Mouse (Mus musculus): ENCODE results near the gene Rpl9.

Gene Rpl9

DNA sequence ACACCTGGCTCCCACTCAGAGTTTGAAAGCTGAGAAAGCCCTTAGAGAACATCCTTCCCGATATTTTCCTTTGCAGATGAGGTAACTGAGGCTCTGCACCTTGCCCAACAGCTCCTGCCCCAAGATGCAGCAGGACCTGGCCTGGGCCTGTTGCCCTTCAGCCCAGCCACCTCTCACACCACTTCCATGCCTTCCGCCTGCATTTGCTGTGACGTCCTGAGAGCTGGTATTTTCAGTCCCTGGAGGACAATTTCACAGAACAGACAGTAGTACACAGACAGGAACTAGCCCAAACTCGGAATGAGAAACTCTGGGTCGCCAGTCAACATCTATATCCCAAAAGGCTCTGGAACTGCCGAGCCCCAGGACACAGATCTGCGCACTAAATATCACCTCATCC, 16.5 kb downstream of the Rpl9 start:
- no peak for ATAC-seq (ENCODE audit: low TSS enrichment)

DNA sequence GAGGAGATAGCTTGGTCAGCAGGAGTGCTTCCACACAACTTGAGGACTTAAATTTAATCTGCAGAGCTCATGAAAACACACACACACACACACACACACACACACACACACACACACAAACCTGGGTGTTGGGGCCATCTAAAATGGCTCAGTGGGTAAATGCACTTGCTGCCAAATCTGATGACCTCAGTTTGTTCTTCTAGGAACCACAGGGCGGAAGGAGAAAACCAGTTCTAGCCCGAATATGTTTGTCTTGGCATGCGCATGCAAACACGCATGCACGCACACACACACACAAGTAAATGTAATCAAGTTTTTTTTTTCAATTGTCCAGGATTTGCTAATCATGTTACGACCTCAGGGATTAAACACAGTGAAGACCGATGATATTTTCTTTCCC, 19.7 kb downstream of the Rpl9 start:
- ATAC-seq (ENCODE audit: low TSS enrichment): no peak

DNA sequence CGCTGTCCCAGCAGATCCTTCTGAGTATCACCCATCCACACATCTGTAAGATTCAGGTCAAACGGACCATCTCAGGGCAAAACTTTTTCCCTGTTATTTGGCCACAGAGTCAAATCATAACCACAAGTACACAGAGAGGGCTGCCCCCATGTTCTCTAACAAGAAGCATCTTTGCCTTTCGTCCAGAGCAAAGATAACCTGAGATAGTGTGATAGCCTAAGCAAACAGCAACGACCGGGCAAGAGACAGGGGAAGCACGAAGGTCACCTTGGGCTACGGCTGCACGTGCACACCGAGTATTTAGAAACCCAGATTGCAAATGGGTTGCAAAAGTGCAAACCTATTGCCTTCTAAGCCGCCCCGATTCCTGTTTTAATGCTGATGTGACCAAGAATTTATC, 23.4 kb downstream of the Rpl9 start:
- ATAC-seq (ENCODE audit: low TSS enrichment): no peak

DNA sequence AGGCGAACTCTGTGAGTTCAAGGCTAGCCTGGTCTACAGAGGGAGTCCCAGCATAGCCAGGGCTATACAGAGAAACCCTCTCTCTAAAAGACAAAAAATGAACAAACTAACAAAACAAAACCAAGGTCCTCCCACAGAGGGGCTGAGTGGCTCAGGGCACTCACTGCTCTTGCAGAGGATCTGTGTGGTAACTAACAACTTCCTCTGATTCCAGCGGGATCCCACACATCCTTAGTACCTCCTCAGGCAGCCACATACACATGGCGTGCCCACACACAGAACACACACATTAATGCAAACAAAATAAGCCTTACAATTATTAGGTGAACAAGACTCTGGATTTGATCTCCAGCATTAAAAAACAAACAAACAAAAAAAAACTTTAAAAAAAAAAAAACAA, 33.5 kb downstream of the Rpl9 start:
- ATAC-seq (ENCODE audit: low TSS enrichment): no peak

DNA sequence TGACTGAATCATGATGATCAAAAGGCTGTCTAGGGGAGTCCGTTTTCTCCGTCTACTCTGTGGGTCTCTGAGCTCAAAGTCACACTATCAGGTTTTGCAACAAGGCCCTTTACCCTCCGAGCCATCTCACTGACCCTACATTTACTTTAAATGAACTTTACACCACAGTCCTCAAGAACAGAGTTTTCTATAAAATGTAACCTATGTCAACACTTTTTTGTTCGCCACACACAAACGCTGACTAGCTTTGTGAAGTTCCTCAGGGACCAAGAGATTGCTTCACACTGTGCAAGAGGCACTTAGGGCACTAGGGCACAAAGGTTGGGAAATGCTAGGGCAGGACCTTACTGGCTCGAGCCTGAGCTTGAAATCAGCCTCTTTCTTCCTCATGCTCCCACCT, 34.4 kb downstream of the Rpl9 start:
- no peak for ATAC-seq (ENCODE audit: low TSS enrichment)

DNA sequence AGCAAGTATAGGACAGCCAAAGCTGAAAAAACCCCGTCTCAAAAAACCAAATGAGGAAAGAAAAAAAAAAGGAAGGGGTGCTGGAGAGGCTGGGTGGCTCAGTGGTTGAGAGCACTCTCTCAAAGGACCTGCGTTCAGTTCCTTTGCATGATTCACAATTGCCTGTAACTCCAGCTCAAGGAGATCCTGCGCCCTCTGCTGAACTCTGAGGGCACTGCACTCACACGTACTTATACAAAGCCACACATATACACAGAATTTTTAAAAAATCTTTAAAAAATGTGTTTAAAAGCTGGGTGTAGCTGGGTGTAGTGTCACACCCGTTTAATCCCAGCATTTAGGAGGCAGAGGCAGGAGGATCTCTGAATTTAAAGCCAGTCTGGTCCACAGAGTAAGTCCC, 36.3 kb downstream of the Rpl9 start:
- ATAC-seq (ENCODE audit: low TSS enrichment): no peak

DNA sequence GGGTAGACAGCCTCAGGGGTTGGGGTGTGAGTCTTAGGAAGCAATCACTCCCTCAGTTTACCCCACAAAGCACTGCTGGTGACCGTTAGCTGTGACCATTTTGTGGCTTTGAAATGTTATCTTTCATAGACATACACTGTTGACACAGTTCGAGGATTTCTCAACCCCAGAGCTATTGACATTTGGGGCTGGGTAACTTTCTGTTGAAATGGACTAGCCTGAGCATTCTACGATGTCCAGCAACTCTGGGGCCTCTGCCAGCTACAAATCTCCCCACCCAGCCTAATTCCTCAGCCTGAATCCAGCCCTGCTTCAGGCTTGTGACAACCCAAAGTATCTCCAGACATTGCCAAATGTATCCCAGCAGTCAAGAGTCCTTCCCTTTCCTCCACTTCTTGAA, 37.1 kb downstream of the Rpl9 start:
- ATAC-seq (ENCODE audit: low TSS enrichment): no peak

DNA sequence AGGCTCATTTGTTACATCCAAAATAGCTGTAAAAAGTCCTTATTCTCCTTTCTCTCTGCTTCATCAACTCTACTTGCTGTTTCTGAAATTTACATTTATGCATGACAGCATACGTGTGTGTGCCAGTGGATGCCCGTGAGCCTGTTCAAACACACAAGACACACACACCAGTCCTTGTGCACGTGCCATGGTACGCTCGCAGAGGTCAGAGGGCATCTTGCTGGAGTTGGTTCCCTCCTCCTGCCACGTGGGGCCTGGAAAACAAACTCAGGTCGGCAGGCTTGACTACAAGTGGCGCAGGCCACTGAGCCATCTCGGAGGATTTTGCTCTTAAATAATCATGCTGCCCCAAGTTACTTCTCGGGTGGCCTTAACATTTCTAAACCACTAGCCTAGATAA, 40.7 kb downstream of the Rpl9 start:
- no peak for ATAC-seq (ENCODE audit: low TSS enrichment)

DNA sequence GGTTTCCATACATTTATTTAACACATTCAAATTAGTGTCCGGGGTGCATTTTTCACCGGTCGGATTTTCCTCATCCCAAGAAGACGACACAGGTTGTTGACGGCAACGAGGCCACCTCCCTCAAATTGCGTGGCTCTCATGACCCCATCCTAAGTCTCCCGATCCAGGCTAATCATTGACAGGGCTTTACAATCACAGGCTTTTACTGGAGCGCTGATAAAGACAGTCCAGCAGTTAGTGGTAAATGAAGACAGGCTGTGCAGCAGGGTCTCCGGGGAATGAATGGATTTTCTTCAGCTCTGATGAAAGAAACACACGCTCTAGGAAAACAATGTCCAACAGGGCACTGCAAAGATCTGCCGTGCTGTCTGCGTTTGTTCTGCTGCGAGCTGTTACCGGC, 43.1 kb downstream of the Rpl9 start, which contains the start of gene Klb:
Gene Klb (plus strand): TSS at position 147 of the 400 bp plus-strand sequence.
- no peak for ATAC-seq (ENCODE audit: low TSS enrichment)

DNA sequence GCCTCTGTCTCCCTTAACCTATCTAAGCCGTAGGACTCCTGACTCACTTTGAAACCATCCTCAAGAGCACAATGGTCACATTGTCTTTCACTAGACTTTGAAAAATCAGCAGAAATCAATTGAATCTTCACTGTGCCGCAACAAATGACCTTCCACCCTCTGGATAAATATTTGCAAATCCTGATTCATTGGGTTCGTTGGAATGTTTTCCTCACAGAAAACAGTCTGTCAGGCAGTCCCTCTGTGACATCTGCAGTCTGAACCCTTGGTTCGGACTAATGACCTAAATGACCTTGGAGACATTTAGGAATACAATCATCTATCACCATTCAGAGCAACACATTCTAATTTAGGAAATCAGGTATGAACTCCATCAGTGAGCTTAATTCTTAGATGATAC, 51.1 kb downstream of the Rpl9 start:
- ATAC-seq (ENCODE audit: low TSS enrichment): no peak

DNA sequence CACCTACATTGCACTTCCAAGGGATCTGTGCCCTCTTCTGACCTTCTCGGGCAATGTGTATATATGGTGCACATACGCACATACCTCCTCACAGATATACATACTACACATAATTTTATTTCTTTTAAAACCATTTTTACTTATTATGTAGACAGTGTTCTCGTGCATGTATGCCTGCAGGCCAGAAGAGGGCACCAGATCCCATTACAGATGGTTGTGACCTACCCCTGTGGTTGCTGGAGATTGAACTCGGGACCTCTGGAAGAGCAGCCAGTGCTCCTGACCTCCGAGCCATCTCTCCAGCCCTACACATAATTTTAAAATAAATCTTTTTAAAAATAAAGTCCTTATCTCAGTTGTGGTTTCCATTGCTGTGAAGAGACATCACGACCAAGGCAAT, 52.9 kb downstream of the Rpl9 start:
- no peak for ATAC-seq (ENCODE audit: low TSS enrichment)

Measured in frontal cortex, adult (tissue).